Mouse (Mus musculus) neural tube, embryonic 10.5 days (tissue): Measurements from ENCODE around the gene 4932429P05Rik.

Source experiments
- DNase-seq: peaks from one replicate; pipeline ENCODE4 v3.0.0-alpha.2; 2017; ENCODE audit warnings: low spot score; ENCODE audit errors: extremely low spot score

Gene 4932429P05Rik

DNA sequence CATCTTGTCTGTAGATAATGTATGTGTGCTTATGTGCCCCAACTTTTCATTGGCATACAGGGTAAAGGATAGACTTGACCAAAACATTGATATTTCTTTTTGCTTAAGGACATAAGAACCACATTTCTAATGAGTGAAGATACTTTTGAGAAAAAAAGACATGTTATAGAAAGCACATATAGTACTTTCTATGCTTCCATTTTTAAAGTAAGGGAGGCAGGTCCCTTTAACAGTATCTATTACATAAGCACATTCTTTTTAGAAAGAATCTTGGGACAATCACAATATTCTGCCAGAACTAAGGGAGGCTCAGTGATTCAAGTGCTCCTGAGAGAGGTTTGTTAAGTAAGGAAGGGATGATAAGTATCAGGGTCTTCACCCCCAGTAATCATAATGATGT lies at the start of gene 4932429P05Rik:
TSS of gene 4932429P05Rik (plus strand) at position 301 of the 400 bp plus-strand sequence.
- no peak for DNase-seq
